8 mouse cellular contexts compared by ENCODE assay signal in the genomic region with DNA sequence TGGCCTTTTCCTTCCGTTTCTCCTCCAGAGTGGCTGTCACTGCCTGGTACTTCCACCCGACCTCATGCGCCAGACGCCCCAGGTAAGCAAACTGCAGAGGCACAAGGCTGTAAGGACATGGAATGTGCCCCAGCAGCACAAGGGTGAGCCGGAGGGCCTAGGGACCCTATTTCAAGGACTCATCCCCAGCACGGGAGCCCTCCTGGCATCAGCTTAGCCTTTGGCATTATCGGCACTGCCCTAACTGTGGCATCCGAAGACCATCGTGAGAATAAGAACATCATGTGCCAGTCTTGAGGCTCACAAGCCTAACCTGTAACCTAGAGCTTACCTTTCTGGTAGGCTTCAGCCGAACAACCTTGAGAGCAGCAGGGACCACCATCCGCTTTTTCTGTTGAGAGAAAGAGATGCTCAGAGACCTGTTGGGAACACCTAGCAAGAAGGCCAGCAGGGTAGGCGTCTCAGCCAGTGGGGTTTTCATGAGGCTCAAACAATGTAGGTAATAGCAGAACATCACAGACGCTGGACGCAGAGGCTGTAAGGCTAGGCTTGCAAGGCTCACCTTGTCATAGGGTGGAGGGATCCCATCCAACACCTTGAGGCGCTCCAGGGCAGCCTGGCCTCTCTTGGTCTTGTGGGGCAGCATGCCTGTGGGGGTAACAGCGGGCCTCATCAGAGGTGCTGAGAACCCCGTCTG. TPM values are rescaled to one million over a fixed set of nuclear protein-coding genes. Genes with fewer than 3 reads are reported as not detected.
DNase-seq lines count a peak whose midpoint lies in the region; ATAC-seq and TF ChIP-seq lines count a peak whose summit lies in the region.

No protein-coding gene starts in this region.

- no peak overlapping the region for H3K4me3 ChIP-seq in heart, postnatal 0 days (ENCODE audit: low read depth, low read length)
- H3K4me3 ChIP-seq in embryonic facial prominence, embryonic 10.5 days, result peak overlapping the region; percentile 88
- peak overlapping the region; percentile 100 for H3K4me3 ChIP-seq in intestine, embryonic 14.5 days (ENCODE audit: low read depth, low read length)
- peak overlapping the region; percentile 81 for H3K4me3 ChIP-seq in myocyte
- H3K4me3 ChIP-seq in lung, postnatal 0 days (ENCODE audit: low read depth, low read length), result no peak overlapping the region

- H3K27ac ChIP-seq in heart, postnatal 0 days (ENCODE audit: low read depth), result 0 out of 2 replicates have a peak overlapping the region, but pooled peaks have one; percentile 13
- H3K27ac ChIP-seq in embryonic facial prominence, embryonic 10.5 days (replicated peaks), result peak overlapping the region; percentile 100
- peak overlapping the region; percentile 91 for H3K27ac ChIP-seq in intestine, embryonic 14.5 days (ENCODE audit: low read depth)
- no peak overlapping the region for H3K27ac ChIP-seq in lung, postnatal 0 days (ENCODE audit: low read length)

- no peaks in the 10 kb centered on the region for H3K9me3 ChIP-seq in heart, postnatal 0 days (replicated peaks; ENCODE audit: control insufficient read depth, low read length)
- H3K9me3 ChIP-seq in embryonic facial prominence, embryonic 10.5 days, result no peaks in the 10 kb centered on the region
- no peaks in the 10 kb centered on the region for H3K9me3 ChIP-seq in intestine, embryonic 14.5 days (ENCODE audit: control insufficient read depth, low read length)
- no peaks in the 10 kb centered on the region for H3K9me3 ChIP-seq in lung, postnatal 0 days (ENCODE audit: low read length)

- H3K4me2 ChIP-seq in heart, postnatal 0 days (ENCODE audit: low read depth, low read length), result peak overlapping the region; percentile 87
- peak overlapping the region; percentile 97 for H3K4me2 ChIP-seq in intestine, embryonic 14.5 days (ENCODE audit: low read length)
- peak overlapping the region; percentile 99 for H3K4me2 ChIP-seq in myocyte (ENCODE audit: low read depth)
- no peak overlapping the region for H3K4me2 ChIP-seq in lung, postnatal 0 days (replicated peaks; ENCODE audit: low read depth, low read length)

- H3K9ac ChIP-seq in heart, postnatal 0 days (replicated peaks; ENCODE audit: low read depth, low read length), result 0 out of 2 replicates have a peak overlapping the region, but pooled peaks have one; percentile 23
- H3K9ac ChIP-seq in intestine, embryonic 14.5 days (ENCODE audit: low read length), result peak overlapping the region; percentile 99
- no peak overlapping the region for H3K9ac ChIP-seq in lung, postnatal 0 days (replicated peaks; ENCODE audit: low read depth)

- no peaks in the 10 kb centered on the region for H3K27me3 ChIP-seq in heart, postnatal 0 days (ENCODE audit: control insufficient read depth, insufficient read depth, low read length)
- H3K27me3 ChIP-seq in embryonic facial prominence, embryonic 10.5 days (replicated peaks; ENCODE audit: low read depth, poor library complexity, severe bottlenecking), result no peaks in the 10 kb centered on the region
- no peaks in the 10 kb centered on the region for H3K27me3 ChIP-seq in intestine, embryonic 14.5 days (replicated peaks; ENCODE audit: control insufficient read depth, insufficient read depth, low read length)
- H3K27me3 ChIP-seq in myocyte (ENCODE audit: control insufficient read depth, insufficient read depth, insufficient read length), result no peaks in the 10 kb centered on the region
- no peaks in the 10 kb centered on the region for H3K27me3 ChIP-seq in lung, postnatal 0 days (replicated peaks; ENCODE audit: insufficient read depth, low read length)

- DNase-seq in heart, postnatal 0 days (ENCODE audit: low spot score), result no peak
- no peak for DNase-seq in heart, postnatal 10 days
- DNase-seq in embryonic facial prominence, embryonic 10.5 days (ENCODE audit: low spot score), result no peak
- no peak for DNase-seq in intestine, embryonic 14.5 days (ENCODE audit: low spot score)
- no peak for DNase-seq in ovary, adult 18-20 months (ENCODE audit: low spot score)
- DNase-seq in urinary bladder, postnatal 10 days (ENCODE audit: low spot score), result no peak
- no peak for DNase-seq in lung, postnatal 0 days (ENCODE audit: low spot score)

- no peak for ATAC-seq in heart, postnatal 0 days (ENCODE audit: insufficient read depth, low read depth)
- no peak for ATAC-seq in intestine, embryonic 14.5 days (replicated peaks; ENCODE audit: low FRiP score, low TSS enrichment, low read depth)
- ATAC-seq in lung, postnatal 0 days, result no peak

- TF ChIP-seq POLR2A in myocyte (IDR thresholded peaks at IDR 0.05; ENCODE audit: insufficient read length, low read depth), result peak; percentile 38

- peaks cover 44% of the 10 kb centered on the region for H3K79me2 ChIP-seq in myocyte (ENCODE audit: control insufficient read depth, insufficient read depth)

- TF ChIP-seq EP300 in heart, postnatal 0 days (IDR thresholded peaks at IDR 0.05; ENCODE audit: low read depth), result no peak
- TF ChIP-seq EP300 in lung, postnatal 0 days (IDR thresholded peaks at IDR 0.05), result no peak

- WGBS in heart, postnatal 0 days, result 72% methylated on average over 17 of the region's 17 CpGs
- 77% methylated on average over 17 of the region's 17 CpGs for WGBS in embryonic facial prominence, embryonic 10.5 days
- WGBS in intestine, embryonic 14.5 days, result 75% methylated on average over 17 of the region's 17 CpGs
- 67% methylated on average over 17 of the region's 17 CpGs for WGBS in lung, postnatal 0 days

- H3K36me3 ChIP-seq in heart, postnatal 0 days (replicated peaks; ENCODE audit: control insufficient read depth, insufficient read depth, low read length), result peaks cover 40% of the 10 kb centered on the region
- peaks cover 55% of the 10 kb centered on the region for H3K36me3 ChIP-seq in embryonic facial prominence, embryonic 10.5 days (replicated peaks)
- H3K36me3 ChIP-seq in intestine, embryonic 14.5 days (ENCODE audit: control insufficient read depth, insufficient read depth, low read length), result peaks cover 49% of the 10 kb centered on the region
- peaks cover 40% of the 10 kb centered on the region for H3K36me3 ChIP-seq in myocyte (ENCODE audit: control insufficient read depth, insufficient read depth)
- 0 out of 2 replicates have a peak, but pooled peaks cover 17% of the 10 kb centered on the region for H3K36me3 ChIP-seq in lung, postnatal 0 days (ENCODE audit: insufficient read depth, low read length)

- peaks cover 32% of the 10 kb centered on the region for H3K4me1 ChIP-seq in heart, postnatal 0 days (ENCODE audit: control insufficient read depth, insufficient read depth)
- H3K4me1 ChIP-seq in embryonic facial prominence, embryonic 10.5 days, result peaks cover 64% of the 10 kb centered on the region
- H3K4me1 ChIP-seq in intestine, embryonic 14.5 days (replicated peaks; ENCODE audit: control insufficient read depth, insufficient read depth, low read length), result peaks cover 39% of the 10 kb centered on the region
- peaks cover 12% of the 10 kb centered on the region; the same call in 1 of the 2 replicates for H3K4me1 ChIP-seq in lung, postnatal 0 days (ENCODE audit: insufficient read depth, low read depth, low read length)

- H3ac ChIP-seq in myocyte (ENCODE audit: control insufficient read depth, insufficient read length), result peak overlapping the region; percentile 63

- TF ChIP-seq CTCF in heart, postnatal 0 days (IDR thresholded peaks at IDR 0.05; ENCODE audit: low read depth), result no peak
- no peak for TF ChIP-seq CTCF in lung, postnatal 0 days (IDR thresholded peaks at IDR 0.05)

- intact Hi-C loops in heart, postnatal 10 days (cut with DNase I), result no loop called here

RNA-seq across cellular contexts. Expression of a gene that starts 2.1 kb away (rescaled TPM):
- total RNA-seq in heart, postnatal 0 days (2014; rRNA removed; ENCODE audit: low replicate concordance), result 1,106 and 1,247 TPM in 2 replicates
- polyA plus RNA-seq in heart, postnatal 0 days (2015; fragmentation: Nextera tagmentation; extraction: Ambion mirVana), result 730 and 757 TPM in 2 replicates
- 100 to 1,000 TPM; 752 to 773 TPM for total RNA-seq in heart, postnatal 10 days (2021)
- 1,885 and 1,917 TPM in 2 replicates for polyA plus RNA-seq in embryonic facial prominence, embryonic 10.5 days (2016; fragmentation: Nextera tagmentation; extraction: Ambion mirVana)
- 1,923 and 1,961 TPM in 2 replicates for polyA plus RNA-seq in intestine, embryonic 14.5 days (2014; fragmentation: Nextera tagmentation; extraction: Ambion mirVana)
- polyA plus RNA-seq in myocyte (2012; fragmentation: generic; extraction: Trizol), result 2,217 TPM
- polyA plus RNA-seq in lung, postnatal 0 days (2015; fragmentation: Nextera tagmentation; extraction: Ambion mirVana), result 972 and 1,016 TPM in 2 replicates

RNA-seq across cellular contexts. Expression of a gene that starts 2.3 kb away (rescaled TPM):
- 1,443 and 1,972 TPM in 2 replicates for total RNA-seq in heart, postnatal 0 days (2014; rRNA removed; ENCODE audit: low replicate concordance)
- 780 and 809 TPM in 2 replicates for polyA plus RNA-seq in heart, postnatal 0 days (2015; fragmentation: Nextera tagmentation; extraction: Ambion mirVana)
- 100 to 1,000 TPM; 809 to 865 TPM for total RNA-seq in heart, postnatal 10 days (2021)
- 1,273 and 1,282 TPM in 2 replicates for polyA plus RNA-seq in embryonic facial prominence, embryonic 10.5 days (2016; fragmentation: Nextera tagmentation; extraction: Ambion mirVana)
- polyA plus RNA-seq in intestine, embryonic 14.5 days (2014; fragmentation: Nextera tagmentation; extraction: Ambion mirVana), result 1,687 and 1,710 TPM in 2 replicates
- 6,110 TPM for polyA plus RNA-seq in myocyte (2012; fragmentation: generic; extraction: Trizol)
- polyA plus RNA-seq in lung, postnatal 0 days (2015; fragmentation: Nextera tagmentation; extraction: Ambion mirVana), result 1,107 and 1,148 TPM in 2 replicates

RNA-seq across cellular contexts. Expression of a gene that starts 9.7 kb away (rescaled TPM):
- total RNA-seq in heart, postnatal 0 days (2014; rRNA removed; ENCODE audit: low replicate concordance), result 0.19 and 0.23 TPM in 2 replicates
- polyA plus RNA-seq in heart, postnatal 0 days (2015; fragmentation: Nextera tagmentation; extraction: Ambion mirVana), result 0.29 and 0.78 TPM in 2 replicates
- total RNA-seq in heart, postnatal 10 days (2021), result not detected
- 0.31 TPM in 1 of 2 replicates, not detected in the other for polyA plus RNA-seq in embryonic facial prominence, embryonic 10.5 days (2016; fragmentation: Nextera tagmentation; extraction: Ambion mirVana)
- 0.72 and 0.81 TPM in 2 replicates for polyA plus RNA-seq in intestine, embryonic 14.5 days (2014; fragmentation: Nextera tagmentation; extraction: Ambion mirVana)
- polyA plus RNA-seq in myocyte (2012; fragmentation: generic; extraction: Trizol), result 3.6 TPM
- 0.62 and 0.96 TPM in 2 replicates for polyA plus RNA-seq in lung, postnatal 0 days (2015; fragmentation: Nextera tagmentation; extraction: Ambion mirVana)

RNA-seq across cellular contexts. Expression of a gene that starts 9.9 kb away (rescaled TPM):
- total RNA-seq in heart, postnatal 0 days (2014; rRNA removed; ENCODE audit: low replicate concordance), result 8.1 and 23.3 TPM in 2 replicates
- 1.8 and 2.0 TPM in 2 replicates for polyA plus RNA-seq in heart, postnatal 0 days (2015; fragmentation: Nextera tagmentation; extraction: Ambion mirVana)
- 1 to 10 TPM; 5.7 to 6.5 TPM for total RNA-seq in heart, postnatal 10 days (2021)
- polyA plus RNA-seq in embryonic facial prominence, embryonic 10.5 days (2016; fragmentation: Nextera tagmentation; extraction: Ambion mirVana), result 0.97 and 1.8 TPM in 2 replicates
- polyA plus RNA-seq in intestine, embryonic 14.5 days (2014; fragmentation: Nextera tagmentation; extraction: Ambion mirVana), result 1.3 and 2.1 TPM in 2 replicates
- 7.2 TPM for polyA plus RNA-seq in myocyte (2012; fragmentation: generic; extraction: Trizol)
- polyA plus RNA-seq in lung, postnatal 0 days (2015; fragmentation: Nextera tagmentation; extraction: Ambion mirVana), result 5.1 and 6.1 TPM in 2 replicates

RNA-seq across cellular contexts. Expression of a gene that starts 22.6 kb away (rescaled TPM):
- total RNA-seq in heart, postnatal 0 days (2014; rRNA removed; ENCODE audit: low replicate concordance), result 48.9 and 51.6 TPM in 2 replicates
- 59.5 and 67.9 TPM in 2 replicates for polyA plus RNA-seq in heart, postnatal 0 days (2015; fragmentation: Nextera tagmentation; extraction: Ambion mirVana)
- 10 to 100 TPM; 65.4 to 69.2 TPM for total RNA-seq in heart, postnatal 10 days (2021)
- polyA plus RNA-seq in embryonic facial prominence, embryonic 10.5 days (2016; fragmentation: Nextera tagmentation; extraction: Ambion mirVana), result 6.0 and 7.0 TPM in 2 replicates
- polyA plus RNA-seq in intestine, embryonic 14.5 days (2014; fragmentation: Nextera tagmentation; extraction: Ambion mirVana), result 64.1 and 65.1 TPM in 2 replicates
- 67.2 TPM for polyA plus RNA-seq in myocyte (2012; fragmentation: generic; extraction: Trizol)
- polyA plus RNA-seq in lung, postnatal 0 days (2015; fragmentation: Nextera tagmentation; extraction: Ambion mirVana), result 138 and 143 TPM in 2 replicates

Comparison
In these comparisons a context has a peak if more than half of its experiments do, and no peak if none do; other contexts are left out.
1. H3K4me3 ChIP-seq: peak in embryonic facial prominence, embryonic 10.5 days (single experiment), intestine, embryonic 14.5 days (single experiment) and myocyte (single experiment); none in heart, postnatal 0 days (single experiment) and lung, postnatal 0 days (single experiment).